Mouse (Mus musculus) G1E (cell line): ENCODE data around the gene Itgb8. TPM values are rescaled to one million over a fixed set of nuclear protein-coding genes. Genes with fewer than 3 reads are reported as not detected.

Source experiments
- ATAC-seq: 2 replicates; pipeline ENCODE4 v1.8.0; 2016; ENCODE audit warnings: mild to moderate bottlenecking; ENCODE audit not compliant: insufficient number of reproducible peaks, poor library complexity, low FRiP score, severe bottlenecking; ENCODE audit errors: extremely low read depth
- DNase-seq: peaks from one replicate; pipeline ENCODE4 v3.0.0; 2012; ENCODE audit warnings: low spot score
- H3K27me3 ChIP-seq: 2 replicates; pipeline ENCODE4 v1.6.1; 2012; ENCODE audit warnings: mild to moderate bottlenecking, low read length, inconsistent platforms; ENCODE audit not compliant: insufficient read depth
- H3K36me3 ChIP-seq: replicated peaks from 2 replicates; pipeline ENCODE3; 2012; ENCODE audit warnings: mild to moderate bottlenecking, inconsistent platforms
- H3K4me1 ChIP-seq: 2 replicates; pipeline ENCODE4 v1.6.1; 2012; ENCODE audit warnings: low read depth, low read length, inconsistent platforms, mixed read lengths; ENCODE audit not compliant: insufficient read depth
- H3K4me3 ChIP-seq: 2 replicates; pipeline ENCODE4 v1.5.1; 2012; ENCODE audit warnings: low read depth, mild to moderate bottlenecking, inconsistent platforms, low read length, moderate library complexity, mixed read lengths
- H3K9me3 ChIP-seq: replicated peaks from 2 replicates; pipeline ENCODE4 v1.6.1; 2012; ENCODE audit warnings: inconsistent platforms
- CTCF ChIP-seq: IDR thresholded peaks from 2 replicates; pipeline ENCODE4 v1.5.1; 2012; ENCODE audit warnings: low read depth, low read length, inconsistent platforms, mixed read lengths
- GATA1 ChIP-seq: IDR thresholded peaks from 2 replicates; pipeline ENCODE4 v1.6.1; 2012; ENCODE audit warnings: borderline replicate concordance, low read length, inconsistent platforms, mixed read lengths
- GATA2 ChIP-seq: IDR thresholded peaks from 2 replicates; pipeline ENCODE4 v1.6.1; 2012; ENCODE audit warnings: low read depth, low read length, inconsistent platforms, borderline replicate concordance
- POLR2AphosphoS5 ChIP-seq: IDR thresholded peaks from 2 replicates; pipeline ENCODE4 v1.6.1; 2012; ENCODE audit warnings: low read depth, low read length, inconsistent platforms; ENCODE audit not compliant: insufficient replicate concordance
- TAL1 ChIP-seq: conservative IDR thresholded peaks from 2 replicates; pipeline ENCODE4 v1.6.1; 2012; ENCODE audit warnings: low read depth, low read length, inconsistent platforms, mixed read lengths
- polyA plus RNA-seq: library from polyadenylated mRNA; stranded (reverse); fragments of >175 nt; gene quantifications from 2 replicates; pipeline ENCODE4 v1.2.3, GENCODE M21; 2012
- total RNA-seq, 2 experiments: library from RNA; stranded (forward) in 1 of 2; stranded (reverse) in 1 of 2; fragments of 200-1000 nt in 1 of 2; fragments of >200 nt in 1 of 2; fragmentation: Nextera tagmentation in 1 of 2; gene quantifications; 2 replicates each; pipeline ENCODE4 v1.2.3; 2014 to 2017

The Itgb8 gene
- total and polyA plus RNA-seq, 3 experiments: 0.33 TPM; not detected in 2

DNA sequence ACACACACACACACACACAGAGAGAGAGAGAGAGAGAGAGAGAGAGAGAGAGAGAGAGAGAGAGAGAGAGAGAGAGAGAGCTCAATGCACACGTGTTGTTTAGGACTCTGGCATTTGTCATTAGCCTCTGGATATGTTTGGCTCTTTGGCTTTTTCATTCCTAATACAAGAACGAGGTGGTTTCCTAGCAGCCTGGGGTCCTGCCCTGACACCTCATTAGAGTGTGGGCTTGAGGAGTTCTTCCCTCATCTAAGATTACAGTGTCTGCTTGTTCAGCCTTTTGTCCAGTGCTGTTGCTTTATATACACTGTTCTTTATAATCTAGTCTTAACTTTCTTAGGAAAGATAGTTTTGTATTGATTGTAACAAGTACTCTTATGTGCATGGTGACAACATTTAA, 27.1 kb downstream of the Itgb8 start:
- Histone ChIP-seq H3K36me3 (no peaks in the 10 kb centered on the region), H3K4me3 (no peak overlapping the region), H3K27me3 (no peaks in the 10 kb centered on the region), H3K9me3 (no peaks in the 10 kb centered on the region), H3K4me1 (no peaks in the 10 kb centered on the region)
- no peak for ATAC-seq
- DNase-seq: no peak
- TF ChIP-seq CTCF: no peak
- TF ChIP-seq POLR2AphosphoS5: no peak
- TF ChIP-seq GATA2: no peak
- no peak for TF ChIP-seq GATA1
- TF ChIP-seq TAL1: no peak

GRCm38 (mm10) chr12:119210590-119210989, 28.0 kb downstream of the Itgb8 start:
- no peak for ATAC-seq
- Histone ChIP-seq H3K36me3 (no peaks in the 10 kb centered on the region), H3K4me1 (no peaks in the 10 kb centered on the region), H3K4me3 (no peak overlapping the region), H3K9me3 (no peaks in the 10 kb centered on the region), H3K27me3 (no peaks in the 10 kb centered on the region)
- no peak for DNase-seq
- TF ChIP-seq POLR2AphosphoS5: no peak
- TF ChIP-seq GATA1: no peak
- TF ChIP-seq TAL1: no peak
- TF ChIP-seq GATA2: no peak
- TF ChIP-seq CTCF: no peak

DNA sequence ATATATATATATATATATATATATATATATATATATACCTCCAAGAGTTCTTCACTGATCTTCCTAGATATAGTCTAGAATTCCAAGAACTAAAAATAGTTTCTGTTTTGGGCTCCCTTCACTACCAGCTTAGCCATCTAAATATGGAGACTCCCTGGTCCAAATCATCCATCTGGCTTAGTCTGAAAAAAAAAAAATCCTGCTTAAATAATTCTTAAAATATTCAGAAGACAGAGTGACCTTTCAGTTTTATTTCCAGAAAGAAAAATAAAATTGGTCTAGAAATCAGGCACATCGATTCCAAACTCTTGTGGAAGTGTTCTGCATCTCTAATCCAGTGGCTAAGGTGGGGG, 28.6 kb downstream of the Itgb8 start:
- TF ChIP-seq GATA1 (no peak), TAL1 (no peak), GATA2 (no peak), CTCF (no peak), POLR2AphosphoS5 (no peak)
- DNase-seq (no peak), ATAC-seq (no peak)
- Histone ChIP-seq H3K4me3 (no peak overlapping the region), H3K9me3 (no peaks in the 10 kb centered on the region), H3K4me1 (no peaks in the 10 kb centered on the region), H3K36me3 (no peaks in the 10 kb centered on the region), H3K27me3 (no peaks in the 10 kb centered on the region)

- Histone ChIP-seq H3K27me3 (no peaks in the 10 kb centered on the region), H3K4me1 (no peaks in the 10 kb centered on the region), H3K9me3 (no peaks in the 10 kb centered on the region), H3K4me3 (no peak overlapping the region), H3K36me3 (no peaks in the 10 kb centered on the region)
- DNase-seq (no peak), ATAC-seq (no peak)
- TF ChIP-seq GATA1: no peak
- TF ChIP-seq TAL1: no peak
- TF ChIP-seq GATA2: no peak
- TF ChIP-seq POLR2AphosphoS5: no peak
- TF ChIP-seq CTCF: no peak
These were observed 29.1 kb downstream of the Itgb8 start for GRCm38 (mm10) chr12:119209384-119210072.

- ATAC-seq: no peak
- Histone ChIP-seq H3K9me3 (no peaks in the 10 kb centered on the region), H3K36me3 (no peaks in the 10 kb centered on the region), H3K4me3 (no peak overlapping the region), H3K27me3 (no peaks in the 10 kb centered on the region), H3K4me1 (no peaks in the 10 kb centered on the region)
- TF ChIP-seq POLR2AphosphoS5 (no peak), CTCF (no peak), TAL1 (no peak), GATA1 (no peak), GATA2 (no peak)
- DNase-seq: no peak
These were observed 31.2 kb downstream of the Itgb8 start for GRCm38 (mm10) chr12:119207464-119207801.

- DNase-seq: no peak
- H3K36me3 ChIP-seq: no peaks in the 10 kb centered on the region
- TF ChIP-seq GATA1: no peak
- TF ChIP-seq GATA2: no peak
- TF ChIP-seq CTCF: no peak
- TF ChIP-seq TAL1: no peak
- no peak for TF ChIP-seq POLR2AphosphoS5
- H3K4me3 ChIP-seq: no peak overlapping the region
- no peaks in the 10 kb centered on the region for H3K4me1 ChIP-seq
- ATAC-seq: no peak
- H3K9me3 ChIP-seq: no peaks in the 10 kb centered on the region
- no peaks in the 10 kb centered on the region for H3K27me3 ChIP-seq
These were observed 31.7 kb downstream of the Itgb8 start for GRCm38 (mm10) chr12:119206711-119207463.
